Mouse (Mus musculus) ES-E14 (cell line): Measurements from ENCODE around the gene Gtpbp3.

Source experiments
- HCFC1 ChIP-seq: IDR thresholded peaks from 2 replicates; pipeline ENCODE4 v1.6.1; 2012; ENCODE audit warnings: low read length, inconsistent platforms, borderline replicate concordance; ENCODE audit not compliant: insufficient read depth
- ZC3H11A ChIP-seq: IDR thresholded peaks from 2 replicates; pipeline ENCODE4 v1.6.1; 2012; ENCODE audit warnings: low read depth, mild to moderate bottlenecking, inconsistent platforms, low read length, borderline replicate concordance
- ZNF384 ChIP-seq: IDR thresholded peaks from 2 replicates; pipeline ENCODE4 v1.6.1; 2012; ENCODE audit warnings: low read depth, low read length, inconsistent platforms

DNA sequence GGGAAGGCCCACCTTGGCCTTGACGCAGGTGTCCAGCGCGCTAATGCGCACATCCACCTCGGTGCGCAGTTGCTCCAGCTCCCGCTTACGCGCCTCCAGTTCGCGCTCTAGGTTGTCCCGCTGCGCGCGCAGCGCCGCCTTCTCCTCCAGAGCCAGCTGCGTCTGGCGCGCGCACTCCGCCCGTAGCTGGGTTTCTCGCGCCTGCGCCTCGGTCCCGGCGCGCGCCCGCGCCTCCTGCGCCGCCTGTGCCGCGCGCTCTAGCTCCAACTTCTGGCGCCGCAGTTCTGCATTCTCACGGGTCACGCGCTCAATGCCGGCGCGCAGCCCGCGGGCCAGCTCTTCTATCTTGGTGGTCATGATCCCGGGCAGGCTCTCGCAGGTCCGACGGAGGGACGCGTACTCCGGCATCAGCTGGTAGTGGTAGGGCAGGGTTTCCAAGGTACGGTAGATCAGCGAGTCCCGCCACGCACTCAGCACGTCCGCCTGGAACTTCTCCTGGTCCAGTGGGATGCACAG lies 19.7 kb downstream of the Gtpbp3 start:
- TF ChIP-seq HCFC1 (no peak; the same call in 1 of the 2 replicates), ZC3H11A (no peak), ZNF384 (no peak)
